ENCODE assay signal across 9 mouse cellular contexts in the genomic region with DNA sequence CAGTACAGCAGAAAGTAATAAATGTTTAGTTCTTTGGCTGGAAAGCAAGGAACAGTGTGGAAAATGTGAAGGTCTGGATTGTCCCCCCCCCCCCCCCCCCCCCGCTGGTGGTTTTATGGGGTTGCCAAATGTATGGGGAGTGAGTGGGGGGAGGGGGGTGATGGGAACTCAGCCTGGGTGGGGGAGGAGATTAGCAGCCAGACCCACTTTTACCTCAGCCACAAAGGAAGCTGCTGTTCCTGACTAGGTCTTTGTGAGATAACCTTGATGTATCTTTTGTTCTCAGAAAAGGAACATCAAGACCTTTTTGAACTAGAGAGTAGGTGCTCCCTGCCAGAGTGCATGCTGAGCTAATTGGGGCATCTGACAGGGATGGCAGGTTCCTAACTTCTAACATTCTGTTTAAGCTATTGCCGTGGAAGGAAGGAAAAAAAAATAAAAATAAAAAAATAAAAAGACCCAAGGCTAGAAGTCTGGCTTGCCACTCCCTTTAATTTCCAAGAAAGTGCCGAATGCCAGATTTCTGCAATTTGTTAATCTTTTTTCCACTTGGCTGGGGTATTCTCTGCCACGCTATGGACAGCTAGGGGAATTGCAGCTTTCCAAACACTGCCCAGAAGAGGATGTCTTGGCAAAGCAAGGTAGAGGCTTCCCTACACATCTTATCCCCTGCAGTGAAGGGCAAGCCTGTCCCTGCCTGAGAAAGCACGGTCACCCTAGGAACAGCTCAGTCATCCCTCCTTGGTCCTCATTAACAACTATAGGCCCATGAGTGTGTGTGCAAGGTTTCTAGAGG. TPM values are rescaled to one million over a fixed set of nuclear protein-coding genes. Genes with fewer than 3 reads are reported as not detected.
DNase-seq lines count a peak whose midpoint lies in the region; ATAC-seq lines count a peak whose summit lies in the region.
"Had no signal": no experiment of that assay in that cellular context is flagged by ENCODE, and none has a peak within 500 bp of the region (broad histone marks: within the 10 kb centered on the region; RNA-seq: fewer than 3 reads in every experiment).

No protein-coding gene starts in this region.

- H3K9me3 ChIP-seq in heart, embryonic 16.5 days (replicated peaks; ENCODE audit: control insufficient read depth, low read length) = no peaks in the 10 kb centered on the region
- H3K9me3 ChIP-seq in forebrain, embryonic 16.5 days (ENCODE audit: control insufficient read depth, low read length) = no peaks in the 10 kb centered on the region
- H3K9me3 ChIP-seq in liver, embryonic 12.5 days (replicated peaks) = no peaks in the 10 kb centered on the region

- intact Hi-C loops in heart, postnatal 36 days (cut with DNase I) = loop anchor here (2.0 kb wide), 2 partner anchors 35 to 121 kb away; partner anchors contain the start of gene Nt5e

- 0 out of 2 replicates have a peak overlapping the region, but pooled peaks have one; percentile 28 for H3K27ac ChIP-seq in heart, embryonic 16.5 days (ENCODE audit: low read length)
- H3K27ac ChIP-seq in forebrain, embryonic 16.5 days (ENCODE audit: low read length) = no peak overlapping the region
- no peak overlapping the region for H3K27ac ChIP-seq in liver, embryonic 12.5 days

- H3K4me1 ChIP-seq in heart, embryonic 16.5 days (ENCODE audit: control insufficient read depth, insufficient read depth, low read length) = peaks cover 23% of the 10 kb centered on the region
- H3K4me1 ChIP-seq in forebrain, embryonic 16.5 days (replicated peaks; ENCODE audit: control insufficient read depth, insufficient read depth, low read length) = peaks cover 8% of the 10 kb centered on the region
- H3K4me1 ChIP-seq in liver, embryonic 12.5 days = peaks cover 35% of the 10 kb centered on the region

- WGBS in heart, embryonic 16.5 days = 35% methylated on average over 4 of the region's 5 CpGs
- 12% methylated on average over 4 of the region's 5 CpGs for WGBS in forebrain, embryonic 16.5 days
- WGBS in liver, embryonic 12.5 days (ENCODE audit: insufficient replicate concordance) = 27% methylated on average over 5 of the region's 5 CpGs

- no peak overlapping the region for H3K4me3 ChIP-seq in heart, embryonic 16.5 days (ENCODE audit: low read length)
- no peak overlapping the region for H3K4me3 ChIP-seq in forebrain, embryonic 16.5 days (replicated peaks; ENCODE audit: low read length)
- no peak overlapping the region for H3K4me3 ChIP-seq in liver, embryonic 12.5 days

- H3K9ac ChIP-seq in heart, embryonic 16.5 days (ENCODE audit: low read length) = no peak overlapping the region
- H3K9ac ChIP-seq in forebrain, embryonic 16.5 days (replicated peaks; ENCODE audit: low read depth, low read length) = no peak overlapping the region
- no peak overlapping the region for H3K9ac ChIP-seq in liver, embryonic 12.5 days

- ATAC-seq in heart, embryonic 16.5 days (replicated peaks; ENCODE audit: extremely low read depth, insufficient read depth, low FRiP score) = 0 out of 2 replicates have a peak, but pooled peaks have one; percentile 31
- peak; percentile 46 for ATAC-seq in forebrain, embryonic 16.5 days
- ATAC-seq in liver, embryonic 12.5 days = no peak

- H3K36me3 ChIP-seq in heart, embryonic 16.5 days (ENCODE audit: control insufficient read depth, insufficient read depth) = peaks cover 10% of the 10 kb centered on the region
- H3K36me3 ChIP-seq in forebrain, embryonic 16.5 days (ENCODE audit: control insufficient read depth, insufficient read depth) = no peaks in the 10 kb centered on the region
- H3K36me3 ChIP-seq in liver, embryonic 12.5 days = no peaks in the 10 kb centered on the region

- no peak overlapping the region for H3K4me2 ChIP-seq in heart, embryonic 16.5 days (ENCODE audit: low read depth, low read length)
- no peak overlapping the region for H3K4me2 ChIP-seq in forebrain, embryonic 16.5 days (ENCODE audit: low read length)
- no peak overlapping the region for H3K4me2 ChIP-seq in liver, embryonic 12.5 days

- DNase-seq in heart, postnatal 36 days = no peak
- peak; percentile 87 for DNase-seq in 416B (ENCODE audit: low read depth)
- peak; percentile 50 for DNase-seq in NIH3T3 (ENCODE audit: low read depth)
- DNase-seq in spleen, postnatal 36 days (ENCODE audit: low spot score in 2 of 2) = no peak
- no peak for DNase-seq in lung, postnatal 36 days
- DNase-seq: kidney, adult 11 months had no signal

- H3K27me3 ChIP-seq in heart, embryonic 16.5 days (ENCODE audit: control insufficient read depth, insufficient read depth, low read length) = no peaks in the 10 kb centered on the region
- no peaks in the 10 kb centered on the region for H3K27me3 ChIP-seq in forebrain, embryonic 16.5 days (replicated peaks; ENCODE audit: control insufficient read depth, insufficient read depth, low read length)
- H3K27me3 ChIP-seq in liver, embryonic 12.5 days (replicated peaks) = no peaks in the 10 kb centered on the region

RNA-seq across cellular contexts. Expression of gene Nt5e, which starts 35.3 kb away (rescaled TPM):
- 4.6 and 5.8 TPM in 2 replicates for polyA plus RNA-seq in heart, embryonic 16.5 days (2015; fragmentation: Nextera tagmentation; extraction: Ambion mirVana)
- total RNA-seq in heart, postnatal 36 days (2021) = 10 to 100 TPM; 13.0 to 14.1 TPM
- polyA plus RNA-seq in forebrain, embryonic 16.5 days (2015; fragmentation: Nextera tagmentation; extraction: Ambion mirVana) = 0.71 and 1.1 TPM in 2 replicates
- polyA plus RNA-seq in liver, embryonic 12.5 days (2016; fragmentation: Nextera tagmentation; extraction: Ambion mirVana) = 6.3 and 6.7 TPM in 2 replicates

Comparison
In these comparisons a context has a peak if more than half of its experiments do, and no peak if none do; other contexts are left out.
1. DNase-seq: peak in 416B (single experiment) and NIH3T3 (single experiment); none in heart, postnatal 36 days (0 of 2), spleen, postnatal 36 days (0 of 2) and lung, postnatal 36 days (single experiment).